Mouse (Mus musculus) intestine, embryonic 15.5 days (tissue): ENCODE measurements around the gene Hmgb4. TPM values are rescaled to one million over a fixed set of nuclear protein-coding genes. Genes with fewer than 3 reads are reported as not detected.

Experiments used
- ATAC-seq: fragments of 200-750 bp; cut with Nextera tagmentation; 2 replicates; pipeline ENCODE4 v1.8.0; 2017; ENCODE audit warnings: moderate TSS enrichment, moderate library complexity
- H3K27ac ChIP-seq: fragments of 300-500 bp; sonication (generic); 2 replicates; pipeline ENCODE4 v1.5.1; 2015; ENCODE audit warnings: mild to moderate bottlenecking, inconsistent platforms
- H3K27me3 ChIP-seq: fragments of 300-500 bp; sonication (generic); replicated peaks from 2 replicates; pipeline ENCODE4 v1.6.1; 2015; ENCODE audit warnings: inconsistent platforms
- H3K36me3 ChIP-seq: fragments of 300-500 bp; sonication (generic); 2 replicates; pipeline ENCODE4 v1.6.1; 2015; ENCODE audit warnings: inconsistent platforms
- H3K4me1 ChIP-seq: fragments of 300-500 bp; sonication (generic); replicated peaks from 2 replicates; pipeline ENCODE4 v1.6.1; 2015; ENCODE audit warnings: inconsistent platforms
- H3K4me2 ChIP-seq: fragments of 300-500 bp; sonication (generic); replicated peaks from 2 replicates; pipeline ENCODE4 v1.6.1; 2015; ENCODE audit warnings: mild to moderate bottlenecking, inconsistent platforms
- H3K4me3 ChIP-seq: fragments of 300-500 bp; sonication (generic); replicated peaks from 2 replicates; pipeline ENCODE4 v1.5.1; 2015; ENCODE audit warnings: inconsistent platforms
- H3K9ac ChIP-seq: fragments of 300-500 bp; sonication (generic); 2 replicates; pipeline ENCODE4 v1.6.1; 2015; ENCODE audit warnings: inconsistent platforms
- H3K9me3 ChIP-seq: fragments of 300-500 bp; sonication (generic); 2 replicates; pipeline ENCODE4 v1.6.1; 2016; ENCODE audit warnings: inconsistent platforms
- WGBS: fragments of 180-500 bp; shearing (Covaris S2); methylation state at CpG from one replicate; pipeline ENCODE4 v1.1.7; 2015; 5-methylcytosine and 5-hydroxymethylcytosine counted together
- polyA plus RNA-seq: library from polyadenylated mRNA; unstranded; fragments of >200 nt; fragmentation: Nextera tagmentation; extraction: Ambion mirVana; gene quantifications from 2 replicates; pipeline ENCODE4 v1.2.1, GENCODE M21; 2015

Hmgb4 gene
- polyA plus RNA-seq, 1 experiment from 2014 or later = not detected

GRCm38 (mm10) chr4:128265341-128265740 lies 4.6 kb upstream of the Hmgb4 start:
- no peak for ATAC-seq
- Histone ChIP-seq H3K9me3 (no peaks in the 10 kb centered on the region), H3K36me3 (no peaks in the 10 kb centered on the region), H3K9ac (no peak overlapping the region), H3K27me3 (no peaks in the 10 kb centered on the region), H3K4me1 (peaks cover 4% of the 10 kb centered on the region; the same call in 1 of the 2 replicates), H3K4me3 (no peak overlapping the region), H3K27ac (no peak overlapping the region), H3K4me2 (no peak overlapping the region)
- 65% methylated on average over 3 of the region's 3 CpGs for WGBS

DNA sequence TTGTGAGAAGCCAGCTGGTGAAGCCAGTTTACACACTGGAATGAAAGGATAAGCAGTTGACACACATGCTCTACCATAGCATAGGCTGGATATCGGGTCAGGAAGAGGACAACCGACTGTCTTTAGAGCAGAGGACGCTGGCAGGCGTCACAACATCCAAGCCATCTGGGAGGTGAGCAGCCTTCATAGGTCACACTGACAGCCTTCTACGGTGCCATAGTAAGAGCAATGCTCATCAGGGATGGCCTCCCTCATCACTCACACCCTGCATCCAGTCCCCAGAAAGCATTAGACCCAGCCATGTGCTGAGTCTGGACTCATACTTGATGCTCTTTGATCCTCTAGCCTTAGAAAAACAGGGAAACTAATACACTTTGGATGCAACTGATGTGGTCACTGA lies 3.7 kb upstream of the Hmgb4 start:
- 74% methylated on average over 5 of the region's 5 CpGs for WGBS
- Histone ChIP-seq H3K9me3 (no peaks in the 10 kb centered on the region), H3K36me3 (no peaks in the 10 kb centered on the region), H3K27ac (no peak overlapping the region), H3K4me1 (peaks cover 4% of the 10 kb centered on the region; the same call in 1 of the 2 replicates), H3K4me2 (no peak overlapping the region), H3K4me3 (no peak overlapping the region), H3K27me3 (no peaks in the 10 kb centered on the region), H3K9ac (no peak overlapping the region)
- ATAC-seq = 0 out of 2 replicates have a peak, but pooled peaks have one; percentile 23

DNA sequence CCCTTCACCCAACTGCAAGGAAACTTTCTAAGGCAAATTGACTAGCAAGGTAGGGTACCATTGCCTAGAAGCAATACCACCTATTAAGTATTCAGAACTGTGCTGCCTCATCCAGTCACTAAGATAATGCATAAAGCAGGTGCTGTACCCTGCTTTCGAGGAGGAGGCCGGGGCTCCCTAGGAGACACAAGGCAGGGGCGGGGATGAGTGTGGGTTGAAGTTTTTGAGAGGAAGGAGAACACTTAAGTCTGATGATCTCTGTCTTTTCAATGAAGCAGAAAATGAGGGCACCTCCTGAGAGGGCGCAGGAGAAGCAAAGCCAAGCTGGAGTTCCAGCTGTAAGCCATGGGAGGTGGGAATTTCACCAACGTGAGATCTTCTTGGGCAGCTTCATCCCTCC lies 1.5 kb downstream of the Hmgb4 start:
- 78% methylated on average over 5 of the region's 5 CpGs for WGBS
- Histone ChIP-seq H3K36me3 (no peaks in the 10 kb centered on the region), H3K4me2 (no peak overlapping the region), H3K9me3 (no peaks in the 10 kb centered on the region), H3K4me1 (no peaks in the 10 kb centered on the region), H3K27ac (no peak overlapping the region), H3K4me3 (no peak overlapping the region), H3K9ac (no peak overlapping the region), H3K27me3 (no peaks in the 10 kb centered on the region)
- no peak for ATAC-seq

DNA sequence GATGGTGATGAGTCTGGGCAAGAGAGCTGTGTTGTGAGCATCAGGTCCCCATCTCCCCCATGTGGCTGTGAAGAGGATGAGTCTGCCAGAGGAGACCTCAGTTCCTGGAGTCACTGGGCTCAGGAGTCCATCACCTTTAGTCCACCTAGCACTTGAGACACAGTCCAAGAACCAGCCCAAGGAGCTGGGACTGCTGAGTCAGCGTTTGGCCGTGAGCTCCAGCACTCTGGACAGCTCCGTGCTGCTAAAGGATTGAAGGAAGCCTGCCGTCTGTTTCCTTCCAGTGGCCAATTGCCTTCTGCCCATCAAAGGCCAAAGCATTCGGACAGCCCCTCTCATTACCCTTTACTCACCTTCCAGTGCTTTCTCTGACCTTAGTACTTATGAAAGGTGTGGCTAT lies 12.1 kb downstream of the Hmgb4 start:
- Histone ChIP-seq H3K9me3 (no peaks in the 10 kb centered on the region), H3K4me3 (no peak overlapping the region), H3K4me1 (no peaks in the 10 kb centered on the region), H3K36me3 (no peaks in the 10 kb centered on the region), H3K4me2 (no peak overlapping the region), H3K27ac (no peak overlapping the region), H3K9ac (no peak overlapping the region), H3K27me3 (no peaks in the 10 kb centered on the region)
- ATAC-seq = no peak
- WGBS = 7% methylated on average over 5 of the region's 5 CpGs

GRCm38 (mm10) chr4:128245201-128245600 lies 15.6 kb downstream of the Hmgb4 start:
- H3K27me3 ChIP-seq = no peaks in the 10 kb centered on the region
- H3K4me3 ChIP-seq = no peak overlapping the region
- no peaks in the 10 kb centered on the region for H3K4me1 ChIP-seq
- WGBS = 13% methylated on average over 2 of the region's 2 CpGs
- H3K36me3 ChIP-seq = no peaks in the 10 kb centered on the region
- H3K27ac ChIP-seq = no peak overlapping the region
- no peak overlapping the region for H3K4me2 ChIP-seq
- no peaks in the 10 kb centered on the region for H3K9me3 ChIP-seq
- H3K9ac ChIP-seq = no peak overlapping the region
- no peak for ATAC-seq

DNA sequence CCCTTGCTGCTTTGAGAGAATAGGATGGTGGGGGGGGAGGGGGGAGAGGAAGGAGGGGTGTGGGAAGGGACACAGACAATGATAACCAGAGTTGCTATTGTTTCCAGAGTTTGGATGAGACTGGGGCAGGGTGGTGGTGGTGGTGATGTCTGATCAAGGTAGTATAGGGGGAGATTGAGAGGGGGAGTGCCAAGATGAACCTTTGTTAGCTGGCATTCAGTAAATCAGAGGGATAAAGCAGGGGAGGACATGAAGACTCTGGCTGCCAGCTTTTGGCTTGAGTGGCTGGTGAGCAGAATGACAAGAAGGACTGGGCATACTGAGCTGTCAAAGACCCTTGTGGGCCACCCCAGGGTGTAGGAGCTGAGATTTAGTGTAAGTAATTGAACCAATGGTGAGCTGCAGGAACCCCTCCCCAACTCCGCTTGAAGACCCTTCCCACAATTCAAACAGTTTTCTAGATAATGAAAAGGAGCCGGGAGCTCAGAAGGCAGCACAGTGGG lies 18.9 kb downstream of the Hmgb4 start:
- no peaks in the 10 kb centered on the region for H3K27me3 ChIP-seq
- no peaks in the 10 kb centered on the region for H3K4me1 ChIP-seq
- H3K9ac ChIP-seq = no peak overlapping the region
- H3K27ac ChIP-seq = no peak overlapping the region
- no peak for ATAC-seq
- 72% methylated on average over 2 of the region's 2 CpGs for WGBS
- H3K4me3 ChIP-seq = no peak overlapping the region
- H3K36me3 ChIP-seq = no peaks in the 10 kb centered on the region
- H3K4me2 ChIP-seq = no peak overlapping the region
- no peaks in the 10 kb centered on the region for H3K9me3 ChIP-seq

DNA sequence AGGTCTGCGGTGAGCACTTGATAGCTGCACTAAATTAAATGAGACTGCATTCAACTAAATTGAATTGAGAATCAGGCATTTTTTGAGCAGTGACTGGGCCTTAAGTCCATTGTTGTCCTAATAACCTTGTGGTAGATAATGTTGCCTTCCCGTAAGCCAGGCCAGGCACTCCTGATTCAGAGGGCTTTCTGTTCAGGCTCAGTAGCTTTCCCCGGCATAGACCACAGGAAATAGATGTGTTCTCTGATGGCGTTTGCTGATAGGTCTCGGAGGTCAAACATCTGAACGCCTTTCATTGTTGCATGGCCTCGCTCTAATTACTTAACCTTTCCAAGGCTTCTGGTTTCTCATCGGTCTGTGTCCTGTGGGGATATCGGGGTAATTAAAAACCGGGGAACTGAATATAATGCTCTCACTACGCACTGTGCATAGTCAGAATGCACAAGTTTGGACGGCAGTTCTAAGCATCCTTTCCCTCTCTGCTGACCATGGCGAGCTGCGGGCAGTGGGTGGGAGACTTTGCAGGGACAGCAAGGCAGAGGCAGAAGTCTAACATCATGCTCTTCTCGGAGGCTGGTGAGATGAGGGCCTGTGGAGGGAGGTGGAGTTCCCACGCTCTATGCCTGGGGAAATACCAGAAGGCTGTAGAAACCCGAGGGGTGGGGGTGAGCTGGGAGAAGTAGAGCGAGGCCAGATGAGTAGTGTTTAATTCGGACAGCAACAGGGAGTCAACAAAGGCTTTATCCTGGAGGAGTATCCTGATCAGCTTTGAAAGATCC lies 19.5 kb downstream of the Hmgb4 start:
- no peak for ATAC-seq
- 45% methylated on average over 19 of the region's 19 CpGs for WGBS
- H3K4me2 ChIP-seq = no peak overlapping the region

DNA sequence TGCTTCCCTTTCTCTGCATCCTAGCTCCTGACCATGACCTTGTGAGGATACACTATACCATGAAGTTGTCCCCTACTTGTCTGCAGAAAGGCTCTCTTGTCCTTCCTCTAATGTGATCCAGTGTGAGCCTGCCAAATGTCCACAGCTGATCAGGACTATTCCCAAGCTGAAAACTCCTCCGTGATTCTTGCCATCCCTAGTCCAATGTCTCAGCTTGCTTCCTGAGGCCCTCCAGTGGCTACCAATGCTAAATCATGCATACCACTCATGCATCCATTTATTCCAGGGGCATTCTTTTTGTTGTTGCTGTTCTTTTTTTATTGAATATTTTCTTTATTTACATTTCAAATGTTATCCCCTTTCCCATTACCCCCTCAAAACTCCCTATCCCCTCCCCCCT lies 21.6 kb downstream of the Hmgb4 start:
- Histone ChIP-seq H3K4me3 (no peak overlapping the region), H3K27me3 (no peaks in the 10 kb centered on the region), H3K4me1 (no peaks in the 10 kb centered on the region), H3K4me2 (no peak overlapping the region), H3K27ac (no peak overlapping the region), H3K9me3 (no peaks in the 10 kb centered on the region), H3K9ac (no peak overlapping the region), H3K36me3 (no peaks in the 10 kb centered on the region)
- WGBS = 43% methylated on average over 1 of the region's 1 CpGs
- ATAC-seq = no peak

More for the DNA sequence above, 19.5 kb downstream of the Hmgb4 start:
- H3K9me3 ChIP-seq = no peaks in the 10 kb centered on the region
- no peak overlapping the region for H3K9ac ChIP-seq
- H3K27me3 ChIP-seq = no peaks in the 10 kb centered on the region
- no peaks in the 10 kb centered on the region for H3K4me1 ChIP-seq
- H3K4me3 ChIP-seq = no peak overlapping the region
- no peaks in the 10 kb centered on the region for H3K36me3 ChIP-seq
- no peak overlapping the region for H3K27ac ChIP-seq

DNA sequence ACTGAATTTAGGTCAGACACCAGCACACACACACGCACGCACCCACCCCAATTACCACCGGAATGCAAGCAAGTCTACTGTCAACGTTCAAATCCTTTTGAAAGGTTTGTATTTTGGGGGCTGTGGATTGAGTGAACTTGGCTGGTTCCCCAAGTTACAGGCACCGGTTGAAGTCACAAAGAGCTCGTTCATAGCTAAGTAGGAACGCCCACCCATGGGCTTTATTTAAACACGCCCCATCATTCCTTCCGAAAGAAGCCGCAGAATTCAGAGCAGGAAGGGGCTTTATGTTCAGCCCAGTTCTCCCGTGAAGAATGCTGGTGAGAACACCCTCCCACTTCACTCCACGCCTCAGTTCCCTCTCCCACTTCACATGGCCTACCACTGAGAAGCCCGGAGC lies 27.3 kb downstream of the Hmgb4 start:
- Histone ChIP-seq H3K4me2 (no peak overlapping the region), H3K4me3 (no peak overlapping the region), H3K4me1 (no peaks in the 10 kb centered on the region), H3K27ac (no peak overlapping the region), H3K9ac (no peak overlapping the region), H3K36me3 (no peaks in the 10 kb centered on the region), H3K9me3 (no peaks in the 10 kb centered on the region), H3K27me3 (no peaks in the 10 kb centered on the region)
- no peak for ATAC-seq
- 78% methylated on average over 13 of the region's 13 CpGs for WGBS

DNA sequence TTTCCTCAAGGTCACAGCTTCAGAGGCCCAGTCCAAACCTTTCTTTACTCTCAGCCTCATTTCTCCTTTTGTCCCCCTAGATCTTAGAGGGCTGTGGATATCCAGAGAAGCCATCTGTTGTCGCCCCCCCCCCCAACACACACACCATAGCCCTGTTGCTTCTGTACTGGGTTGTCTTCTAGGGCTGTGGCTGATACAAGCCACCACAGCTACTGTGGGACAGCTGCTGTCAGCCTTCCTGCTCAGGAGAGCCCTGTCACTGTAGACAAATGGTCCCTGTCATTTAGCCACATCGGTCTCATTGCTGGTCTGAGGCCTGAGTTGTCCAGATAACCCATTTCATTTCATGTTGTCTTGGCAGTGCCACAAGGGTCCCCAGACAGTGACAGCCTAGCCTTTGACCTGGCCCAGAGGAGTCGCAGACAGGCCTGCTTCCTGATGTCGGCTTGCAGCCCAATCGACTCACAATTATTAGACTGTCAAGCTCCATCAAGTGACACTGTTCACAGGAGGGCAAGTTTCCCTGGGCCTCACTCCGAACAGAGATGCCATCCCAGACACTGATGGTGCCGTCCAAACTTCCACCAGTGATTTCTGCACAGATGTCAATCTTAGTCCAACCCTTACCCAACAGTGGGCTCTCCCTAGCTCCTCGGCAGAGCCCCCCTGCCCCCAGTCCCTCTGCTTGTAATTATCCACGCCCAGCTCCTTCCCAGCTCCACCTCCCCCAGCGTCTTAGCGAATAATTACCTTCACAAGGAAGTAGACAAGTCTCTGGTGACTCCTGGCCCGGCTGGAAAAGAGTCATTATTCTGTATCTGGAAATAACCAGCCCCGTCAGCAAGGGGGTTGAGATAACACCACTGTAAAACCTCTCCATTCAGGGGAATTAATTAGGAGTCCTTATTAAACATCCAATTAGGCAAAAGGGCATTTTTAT lies 33.1 kb downstream of the Hmgb4 start:
- no peaks in the 10 kb centered on the region for H3K9me3 ChIP-seq
- no peaks in the 10 kb centered on the region for H3K36me3 ChIP-seq
- WGBS = 46% methylated on average over 13 of the region's 13 CpGs
- H3K27ac ChIP-seq = no peak overlapping the region
- no peak overlapping the region for H3K9ac ChIP-seq
- peak; percentile 23; the same call in 1 of the 2 replicates for ATAC-seq
- H3K4me2 ChIP-seq = no peak overlapping the region
- H3K4me1 ChIP-seq = no peaks in the 10 kb centered on the region
- no peaks in the 10 kb centered on the region for H3K27me3 ChIP-seq
- no peak overlapping the region for H3K4me3 ChIP-seq

- no peak overlapping the region for H3K4me2 ChIP-seq
- no peaks in the 10 kb centered on the region for H3K9me3 ChIP-seq
- WGBS = 53% methylated on average over 6 of the region's 6 CpGs
- H3K4me1 ChIP-seq = no peaks in the 10 kb centered on the region
- ATAC-seq = no peak
- H3K27ac ChIP-seq = no peak overlapping the region
- H3K4me3 ChIP-seq = no peak overlapping the region
- no peak overlapping the region for H3K9ac ChIP-seq
- no peaks in the 10 kb centered on the region for H3K27me3 ChIP-seq
- H3K36me3 ChIP-seq = no peaks in the 10 kb centered on the region
These were observed 36.3 kb downstream of the Hmgb4 start for GRCm38 (mm10) chr4:128224453-128224852.

GRCm38 (mm10) chr4:128217991-128218595 lies 42.7 kb downstream of the Hmgb4 start:
- H3K36me3 ChIP-seq = no peaks in the 10 kb centered on the region
- 66% methylated on average over 13 of the region's 13 CpGs for WGBS
- H3K9ac ChIP-seq = no peak overlapping the region
- no peak for ATAC-seq
- no peak overlapping the region for H3K4me3 ChIP-seq
- no peaks in the 10 kb centered on the region for H3K27me3 ChIP-seq
- 0 out of 2 replicates have a peak, but pooled peaks cover 3% of the 10 kb centered on the region for H3K4me1 ChIP-seq
- no peak overlapping the region for H3K27ac ChIP-seq
- H3K4me2 ChIP-seq = no peak overlapping the region
- H3K9me3 ChIP-seq = no peaks in the 10 kb centered on the region
